8 mouse cellular contexts compared by ENCODE assay signal in genomic region chr8:79638707-79639549, GRCm38 (mm10). TPM values are rescaled to one million over a fixed set of nuclear protein-coding genes. Genes with fewer than 3 reads are reported as not detected.
DNase-seq lines count a peak whose midpoint lies in the region; ATAC-seq and TF ChIP-seq lines count a peak whose summit lies in the region.

No protein-coding gene starts in this region.

- WGBS in cerebellum, adult 2 months = under 1% methylated on average over 77 of the region's 77 CpGs
- 2% methylated on average over 70 of the region's 77 CpGs for WGBS in forebrain, postnatal 0 days
- WGBS in lung, embryonic 15.5 days = under 1% methylated on average over 77 of the region's 77 CpGs

- H3K4me1 ChIP-seq in MEL (ENCODE audit: control insufficient read depth in 1 of 2, insufficient read depth in 2 of 2, low read length in 2 of 2) = peaks cover 8 to 11% of the 10 kb centered on the region in 2 experiments
- peaks cover 6% of the 10 kb centered on the region for H3K4me1 ChIP-seq in cerebellum, adult 2 months (ENCODE audit: control insufficient read depth, insufficient read depth, low read length)
- H3K4me1 ChIP-seq in forebrain, postnatal 0 days (ENCODE audit: insufficient read depth) = peaks cover 23% of the 10 kb centered on the region
- H3K4me1 ChIP-seq in lung, embryonic 15.5 days = peaks cover 17% of the 10 kb centered on the region

- H3K27me3 ChIP-seq in MEL (ENCODE audit: control insufficient read depth in 1 of 2, insufficient read depth in 2 of 2, low read length in 2 of 2) = no peaks in the 10 kb centered on the region
- H3K27me3 ChIP-seq in cerebellum, adult 2 months (ENCODE audit: control insufficient read depth, insufficient read depth, low read length) = no peaks in the 10 kb centered on the region
- H3K27me3 ChIP-seq in forebrain, postnatal 0 days (ENCODE audit: insufficient read depth, low read length) = no peaks in the 10 kb centered on the region
- H3K27me3 ChIP-seq in lung, embryonic 15.5 days = no peaks in the 10 kb centered on the region

- peak; percentile 99 for DNase-seq in MEL (ENCODE audit: low read depth, low spot score)
- peak; percentile 97 to 99 for DNase-seq in cerebellum, adult 2 months
- DNase-seq in forebrain, postnatal 0 days = peak; percentile 98
- peak; percentile 97 for DNase-seq in heart, postnatal 4 days
- DNase-seq in layer of hippocampus, adult 8-10 months (ENCODE audit: low spot score in 2 of 2) = peak; percentile 98 to 99
- peak; percentile 99 for DNase-seq in ovary, adult 18-20 months (ENCODE audit: low spot score)
- DNase-seq in thymus, postnatal 0 days (ENCODE audit: low spot score) = peak; percentile 98

- peak overlapping the region; percentile 86 to 87 for H3K4me3 ChIP-seq in MEL (ENCODE audit: control insufficient read depth in 1 of 2, insufficient read depth in 1 of 2, low read depth in 2 of 2, low read length in 2 of 2)
- H3K4me3 ChIP-seq in cerebellum, adult 2 months (replicated peaks; ENCODE audit: insufficient read depth, low read depth, low read length) = peak overlapping the region; percentile 93
- peak overlapping the region; percentile 89 for H3K4me3 ChIP-seq in forebrain, postnatal 0 days (ENCODE audit: low read depth, low read length)
- H3K4me3 ChIP-seq in lung, embryonic 15.5 days = peak overlapping the region; percentile 77

- peak; percentile 99 for ATAC-seq in forebrain, postnatal 0 days
- ATAC-seq in lung, embryonic 15.5 days (ENCODE audit: borderline replicate concordance, extremely low read depth, low FRiP score, low TSS enrichment) = peak; percentile 99

- H3K36me3 ChIP-seq in MEL (ENCODE audit: control insufficient read depth in 1 of 2, insufficient read depth in 2 of 2, low read length in 2 of 2) = peaks cover 9 to 20% of the 10 kb centered on the region in 2 experiments
- H3K36me3 ChIP-seq in forebrain, postnatal 0 days (ENCODE audit: insufficient read depth) = no peaks in the 10 kb centered on the region
- peaks cover under 1% of the 10 kb centered on the region for H3K36me3 ChIP-seq in lung, embryonic 15.5 days

- TF ChIP-seq POLR2A in MEL (IDR thresholded peaks at IDR 0.05; ENCODE audit: control insufficient read depth in 1 of 2, insufficient read depth in 1 of 2, low read depth in 1 of 2, low read length in 2 of 2, poor library complexity in 1 of 2) = peak; percentile 85 to 90
- TF ChIP-seq POLR2A in cerebellum, adult 2 months (IDR thresholded peaks at IDR 0.05; ENCODE audit: borderline replicate concordance, insufficient read depth, low read length) = peak; percentile 92

- no peaks in the 10 kb centered on the region for H3K9me3 ChIP-seq in MEL (replicated peaks; ENCODE audit: insufficient read depth, low read length)
- H3K9me3 ChIP-seq in forebrain, postnatal 0 days (ENCODE audit: low read length) = no peaks in the 10 kb centered on the region
- H3K9me3 ChIP-seq in lung, embryonic 15.5 days = no peaks in the 10 kb centered on the region

- TF ChIP-seq RAD21 in MEL (IDR thresholded peaks at IDR 0.05; ENCODE audit: low read depth, low read length) = no peak

- TF ChIP-seq CTCF in MEL (IDR thresholded peaks at IDR 0.05 in 2 of 3, conservative IDR thresholded peaks at IDR 0.05 in 1 of 3; ENCODE audit: control insufficient read depth in 1 of 3, insufficient read depth in 1 of 3, low read depth in 2 of 3, low read length in 3 of 3, poor library complexity in 1 of 3, severe bottlenecking in 1 of 3) = peak in 1 of 3 experiments; percentile 4; a peak in 1 of 6 replicates
- no peak for TF ChIP-seq CTCF in cerebellum, adult 2 months (IDR thresholded peaks at IDR 0.05; ENCODE audit: borderline replicate concordance, insufficient read depth, low read depth, low read length)
- TF ChIP-seq CTCF in forebrain, postnatal 0 days (IDR thresholded peaks at IDR 0.05; ENCODE audit: low read depth) = no peak

- peak overlapping the region; percentile 99 for H3K9ac ChIP-seq in MEL (ENCODE audit: control insufficient read depth, low read depth, low read length, poor library complexity, severe bottlenecking)
- H3K9ac ChIP-seq in forebrain, postnatal 0 days = peak overlapping the region; percentile 94
- H3K9ac ChIP-seq in lung, embryonic 15.5 days = peak overlapping the region; percentile 90

- TF ChIP-seq EP300 in MEL (IDR thresholded peaks at IDR 0.05; ENCODE audit: low read depth in 1 of 2, low read length in 2 of 2) = no peak

- H3K27ac ChIP-seq in MEL (ENCODE audit: control insufficient read depth, low read depth, low read length) = peak overlapping the region; percentile 94
- H3K27ac ChIP-seq in cerebellum, adult 2 months (ENCODE audit: insufficient read depth, low read length) = peak overlapping the region; percentile 83
- peak overlapping the region; percentile 99 for H3K27ac ChIP-seq in forebrain, postnatal 0 days (ENCODE audit: low read depth, low read length)
- H3K27ac ChIP-seq in lung, embryonic 15.5 days = peak overlapping the region; percentile 97

- H3K4me2 ChIP-seq in forebrain, postnatal 0 days (ENCODE audit: low read depth) = peak overlapping the region; percentile 64
- peak overlapping the region; percentile 64 for H3K4me2 ChIP-seq in lung, embryonic 15.5 days

- H3K79me2 ChIP-seq in MEL (ENCODE audit: control insufficient read depth, insufficient read depth, low read length, poor library complexity) = peaks cover 41% of the 10 kb centered on the region

TF ChIP-seq in MEL, 35 proteins besides CTCF, POLR2A, EP300 and RAD21 (continues in another document):
- peak; percentile 92 for TF ChIP-seq NELFE (IDR thresholded peaks at IDR 0.05; ENCODE audit: low read depth, low read length)
- peak; percentile 31 for TF ChIP-seq MAX (IDR thresholded peaks at IDR 0.05; ENCODE audit: low read length)
- peak; percentile 83 for TF ChIP-seq KAT2A (conservative IDR thresholded peaks at IDR 0.05; ENCODE audit: low read depth, low read length)
- no peak for TF ChIP-seq GABPA (IDR thresholded peaks at IDR 0.05; ENCODE audit: low read depth, low read length)
- no peak for TF ChIP-seq JUND (IDR thresholded peaks at IDR 0.05; ENCODE audit: low read depth, low read length)
- peak; percentile 89 for TF ChIP-seq MXI1 (IDR thresholded peaks at IDR 0.05; ENCODE audit: low read depth, low read length)
- TF ChIP-seq MAFK (IDR thresholded peaks at IDR 0.05; ENCODE audit: borderline replicate concordance, low read depth, low read length) = no peak
- TF ChIP-seq USF2 (IDR thresholded peaks at IDR 0.05; ENCODE audit: borderline replicate concordance in 1 of 2, insufficient read depth in 1 of 2, low read depth in 1 of 2, low read length in 2 of 2) = no peak
- peak; percentile 85 for TF ChIP-seq SIN3A (IDR thresholded peaks at IDR 0.05; ENCODE audit: low read length)
- peak; percentile 91 for TF ChIP-seq E2F4 (IDR thresholded peaks at IDR 0.05; ENCODE audit: borderline replicate concordance, low read depth, low read length)
- TF ChIP-seq ZMIZ1 (IDR thresholded peaks at IDR 0.05; ENCODE audit: low read depth, low read length) = peak; percentile 56; the same call in 1 of the 2 replicates
- no peak for TF ChIP-seq UBTF (IDR thresholded peaks at IDR 0.05; ENCODE audit: borderline replicate concordance, insufficient read depth, low read depth, low read length)
- TF ChIP-seq BHLHE40 (IDR thresholded peaks at IDR 0.05; ENCODE audit: borderline replicate concordance, low read depth, low read length) = no peak
- TF ChIP-seq GATA1 (IDR thresholded peaks at IDR 0.05; ENCODE audit: low read depth, low read length) = no peak
- TF ChIP-seq ELF1 (IDR thresholded peaks at IDR 0.05; ENCODE audit: low read depth, low read length) = peak; percentile 88
- peak; percentile 75; the same call in 1 of the 2 replicates for TF ChIP-seq POLR2AphosphoS2 (IDR thresholded peaks at IDR 0.05; ENCODE audit: low read length)
- peak; percentile 58; the same call in 1 of the 2 replicates for TF ChIP-seq ETS1 (IDR thresholded peaks at IDR 0.05; ENCODE audit: low read depth, low read length)
- peak; percentile 70 for TF ChIP-seq NRF1 (IDR thresholded peaks at IDR 0.05; ENCODE audit: insufficient read depth, low read depth, low read length, poor library complexity, severe bottlenecking)
- peak; percentile 44 for TF ChIP-seq TBP (IDR thresholded peaks at IDR 0.05; ENCODE audit: low read depth, low read length)
- no peak for TF ChIP-seq MEF2A (IDR thresholded peaks at IDR 0.05; ENCODE audit: extremely low read depth, insufficient replicate concordance, low read depth, low read length, poor library complexity, severe bottlenecking)
- no peak for TF ChIP-seq RCOR1 (IDR thresholded peaks at IDR 0.05; ENCODE audit: low read depth, low read length)
- no peak for TF ChIP-seq CHD1 (IDR thresholded peaks at IDR 0.05; ENCODE audit: low read depth, low read length)
- no peak for TF ChIP-seq ZKSCAN1 (IDR thresholded peaks at IDR 0.05; ENCODE audit: low read depth, low read length)
- peak; percentile 50; the same call in 1 of the 2 replicates for TF ChIP-seq MAZ (IDR thresholded peaks at IDR 0.05; ENCODE audit: low read depth, low read length)
- TF ChIP-seq CHD2 (IDR thresholded peaks at IDR 0.05; ENCODE audit: low read length) = no peak
- no peak for TF ChIP-seq ZC3H11A (IDR thresholded peaks at IDR 0.05; ENCODE audit: low read depth, low read length)
- TF ChIP-seq POLR2AphosphoS5 (IDR thresholded peaks at IDR 0.05; ENCODE audit: borderline replicate concordance, low read depth, low read length) = no peak
- peak; percentile 69 for TF ChIP-seq MYC (IDR thresholded peaks at IDR 0.05; ENCODE audit: low read depth, low read length)
- no peak for TF ChIP-seq TAL1 (IDR thresholded peaks at IDR 0.05; ENCODE audit: low read length)
- TF ChIP-seq ZNF384 (IDR thresholded peaks at IDR 0.05; ENCODE audit: low read depth, low read length) = peak; percentile 94
- TF ChIP-seq SMC3 (IDR thresholded peaks at IDR 0.05; ENCODE audit: low read depth, low read length) = no peak
- TF ChIP-seq TCF12 (IDR thresholded peaks at IDR 0.05; ENCODE audit: low read depth, low read length) = no peak
- TF ChIP-seq HCFC1 (IDR thresholded peaks at IDR 0.05; ENCODE audit: low read depth, low read length) = peak; percentile 96

RNA-seq across cellular contexts. Expression of gene Otud4, which starts 0.5 kb away (rescaled TPM):
- 42.8 and 45.3 TPM in 2 replicates for total RNA-seq in MEL (2012; rRNA removed)
- polyA plus RNA-seq in MEL (2012; ENCODE audit: insufficient read depth in 1 of 2, insufficient read length in 2 of 2, low read depth in 1 of 2, low replicate concordance in 2 of 2, missing spikeins in 1 of 2) = 10 to 100 TPM; 51.7 to 53.4 TPM
- polyA plus RNA-seq in cerebellum, adult 2 months (2012; rRNA removed) = 23.6 and 25.0 TPM in 2 replicates
- total RNA-seq in forebrain, postnatal 0 days (2014; rRNA removed) = 30.4 and 37.6 TPM in 2 replicates
- polyA plus RNA-seq in forebrain, postnatal 0 days (2015; fragmentation: Nextera tagmentation; extraction: Ambion mirVana) = 4.5 and 6.3 TPM in 2 replicates
- total RNA-seq in heart, postnatal 4 days (2021) = 10 to 100 TPM; 44.6 to 50.3 TPM
- 10 to 100 TPM; 35.0 to 50.4 (median 47.2) TPM for total RNA-seq in layer of hippocampus, adult 8-10 months (2022)
- 14.3 and 14.9 TPM in 2 replicates for polyA plus RNA-seq in lung, embryonic 15.5 days (2015; fragmentation: Nextera tagmentation; extraction: Ambion mirVana)
- 12.1 and 13.8 TPM in 2 replicates for polyA plus RNA-seq in thymus, postnatal 0 days (2015; fragmentation: Nextera tagmentation; extraction: Ambion mirVana)

Comparison
In these comparisons a context has a peak if more than half of its experiments do, and no peak if none do; other contexts are left out.
1. Peak in every context shown above with its lines: DNase-seq, ATAC-seq, H3K4me3 ChIP-seq and H3K27ac ChIP-seq.